Mouse (Mus musculus) liver, embryonic 14.5 days (tissue): ENCODE measurements around the gene Mcat. TPM values are rescaled to one million over a fixed set of nuclear protein-coding genes. Genes with fewer than 3 reads are reported as not detected.
"Not testable (repeated sequence)": the region's sequence is repeated elsewhere in the genome, so short reads cannot be mapped to it uniquely, and the experiment has no call there.

Source experiments
- ATAC-seq: fragments of 200-750 bp; cut with Nextera tagmentation; 2 replicates; pipeline ENCODE4 v1.8.0; 2017; ENCODE audit warnings: moderate number of reproducible peaks, mild to moderate bottlenecking, moderate library complexity; ENCODE audit not compliant: insufficient read depth
- DNase-seq, 3 experiments: peaks; one replicate each; pipeline ENCODE4 v3.0.0-alpha.2; 2012 to 2013; ENCODE audit warnings: low read depth in 3 of 3, low spot score in 3 of 3
- H3K27ac ChIP-seq: fragments of 300-500 bp; sonication (generic); 2 replicates; pipeline ENCODE4 v1.5.1; 2014; ENCODE audit warnings: moderate library complexity, mild to moderate bottlenecking, control low read depth, inconsistent platforms
- H3K27me3 ChIP-seq: fragments of 300-500 bp; sonication (generic); 2 replicates; pipeline ENCODE4 v1.6.1; 2014; ENCODE audit warnings: mild to moderate bottlenecking, low read length, moderate library complexity; ENCODE audit not compliant: control insufficient read depth, insufficient read depth
- H3K36me3 ChIP-seq: fragments of 300-500 bp; sonication (generic); replicated peaks from 2 replicates; pipeline ENCODE4 v1.6.1; 2014; ENCODE audit warnings: low read depth; ENCODE audit not compliant: control insufficient read depth, insufficient read depth
- H3K4me1 ChIP-seq, 2 experiments: fragments of 200-500 bp in 1 of 2; fragments of 300-500 bp in 1 of 2; sonication (generic) in 1 of 2; replicated peaks; 2 replicates each; pipeline ENCODE4 v1.6.1; 2012 to 2014; ENCODE audit warnings: antibody characterized with exemption in 1 of 2, inconsistent platforms in 1 of 2, low read length in 1 of 2; ENCODE audit not compliant: control insufficient read depth in 2 of 2, insufficient read depth in 2 of 2
- H3K4me2 ChIP-seq: fragments of 300-500 bp; sonication (generic); 2 replicates; pipeline ENCODE4 v1.6.1; 2014; ENCODE audit warnings: low read depth, mild to moderate bottlenecking, control low read depth, moderate library complexity
- H3K4me3 ChIP-seq, 2 experiments: fragments of 200-500 bp in 1 of 2; fragments of 300-500 bp in 1 of 2; sonication (generic) in 1 of 2; 2 replicates each; pipeline ENCODE4 v1.5.1; 2012 to 2014; ENCODE audit warnings: low read depth in 2 of 2, low read length in 2 of 2, mild to moderate bottlenecking in 2 of 2, control low read depth in 1 of 2, inconsistent platforms in 1 of 2, moderate library complexity in 1 of 2; ENCODE audit not compliant: insufficient read depth in 1 of 2
- H3K9ac ChIP-seq: fragments of 300-500 bp; sonication (generic); replicated peaks from 2 replicates; pipeline ENCODE4 v1.6.1; 2014; ENCODE audit warnings: mild to moderate bottlenecking, control low read depth, moderate library complexity
- H3K9me3 ChIP-seq: fragments of 300-500 bp; sonication (generic); 2 replicates; pipeline ENCODE4 v1.6.1; 2016; ENCODE audit warnings: low read length, mixed read lengths; ENCODE audit not compliant: control insufficient read depth
- CTCF ChIP-seq: IDR thresholded peaks from 2 replicates; pipeline ENCODE4 v1.5.1; 2016; ENCODE audit warnings: antibody characterized with exemption, low read depth, control low read depth
- EP300 ChIP-seq: IDR thresholded peaks from 2 replicates; pipeline ENCODE4 v1.6.1; 2016; ENCODE audit warnings: antibody characterized with exemption, low read depth
- WGBS: fragments of 180-500 bp; shearing (Covaris S2); extraction: QIAGEN DNeasy Blood & Tissue Kit; methylation state at CpG from one replicate; pipeline ENCODE4 v1.1.7; 2014; ENCODE audit not compliant: insufficient replicate concordance; 5-methylcytosine and 5-hydroxymethylcytosine counted together
- polyA plus RNA-seq, 2 experiments: library from polyadenylated mRNA; depleted of rRNA in 1 of 2; stranded (reverse) in 1 of 2; unstranded in 1 of 2; fragments of >200 nt; fragmentation: Nextera tagmentation in 1 of 2; extraction: Ambion mirVana in 1 of 2; gene quantifications; 2 replicates each; pipeline versions ENCODE4 v1.2.1 to v1.2.3; 2012 to 2014

The Mcat gene
- polyA plus RNA-seq, 2 experiments = 9.8 to 15.5 TPM

DNA sequence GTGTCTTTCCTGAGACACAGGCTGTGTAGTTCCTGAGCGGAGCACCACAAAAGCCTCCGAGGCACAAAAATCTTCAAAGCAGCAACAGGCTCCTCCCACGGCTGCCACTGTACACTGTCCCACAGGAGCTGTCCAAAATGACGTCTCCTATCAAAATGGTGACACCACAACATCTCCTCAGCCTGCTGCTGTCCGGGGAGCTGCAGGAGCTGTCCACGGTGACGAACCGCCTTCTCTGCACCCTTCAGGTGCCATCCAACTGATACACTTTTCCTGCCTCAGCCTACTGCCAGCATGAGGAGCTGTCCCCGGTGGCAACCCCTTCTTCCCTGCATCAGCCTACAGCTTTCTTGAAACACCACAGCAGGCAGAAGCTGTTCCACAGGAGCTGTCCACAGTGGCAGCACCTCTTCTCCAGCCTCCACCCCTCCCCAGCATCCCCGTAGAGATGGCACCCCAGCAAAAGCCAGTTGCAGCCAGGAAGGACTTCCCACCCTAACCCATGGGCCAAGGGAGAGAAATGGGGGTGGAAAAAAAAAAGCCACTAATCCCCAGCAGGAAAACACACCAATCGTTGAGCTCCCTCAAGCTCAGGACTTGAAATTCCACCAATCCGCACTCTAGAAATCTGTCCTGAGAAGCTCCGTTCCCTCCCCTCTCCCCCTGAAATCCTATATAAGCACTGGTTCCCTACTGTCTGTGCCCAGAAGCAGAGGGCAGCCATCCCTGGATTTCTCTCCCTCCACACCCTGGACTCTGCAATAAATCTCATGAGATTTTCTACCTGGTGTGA is 50.9 kb downstream of the Mcat start:
- 49% methylated on average over 13 of the region's 13 CpGs for WGBS
- TF ChIP-seq CTCF = no peak

GRCm38 (mm10) chr15:83510805-83511405 is 52.7 kb downstream of the Mcat start, which contains the start of gene Ttll1:
TSS of gene Ttll1 (minus strand) at chr15:83510893.
- peaks cover 5 to 7% of the 10 kb centered on the region in 2 experiments for H3K4me1 ChIP-seq
- no peak for TF ChIP-seq CTCF
- no peak for TF ChIP-seq EP300
- H3K9me3 ChIP-seq = no peaks in the 10 kb centered on the region
- H3K36me3 ChIP-seq = no peaks in the 10 kb centered on the region
- H3K27me3 ChIP-seq = no peaks in the 10 kb centered on the region
- 6% methylated on average over 41 of the region's 41 CpGs for WGBS
- ATAC-seq (peak; percentile 91), DNase-seq (peak; percentile 78 to 83 (median 80))
- H3K4me3 ChIP-seq = peak within 1 kb of the TSS; percentile 58 to 77
- H3K4me2 ChIP-seq = peak within 1 kb of the TSS; percentile 89
- peak within 1 kb of the TSS; percentile 58 for H3K9ac ChIP-seq
- H3K27ac ChIP-seq = no peak within 1 kb of the TSS

More for the DNA sequence above, 50.9 kb downstream of the Mcat start:
- no peaks in the 10 kb centered on the region for H3K36me3 ChIP-seq
- no peak overlapping the region for H3K27ac ChIP-seq
- no peak overlapping the region for H3K4me3 ChIP-seq
- no peak for DNase-seq
- no peaks in the 10 kb centered on the region for H3K27me3 ChIP-seq
- H3K4me1 ChIP-seq = peaks cover 5 to 7% of the 10 kb centered on the region in 2 experiments
- no peak overlapping the region for H3K4me2 ChIP-seq
- no peak overlapping the region for H3K9ac ChIP-seq
- H3K9me3 ChIP-seq = no peaks in the 10 kb centered on the region
- ATAC-seq = no peak

DNA sequence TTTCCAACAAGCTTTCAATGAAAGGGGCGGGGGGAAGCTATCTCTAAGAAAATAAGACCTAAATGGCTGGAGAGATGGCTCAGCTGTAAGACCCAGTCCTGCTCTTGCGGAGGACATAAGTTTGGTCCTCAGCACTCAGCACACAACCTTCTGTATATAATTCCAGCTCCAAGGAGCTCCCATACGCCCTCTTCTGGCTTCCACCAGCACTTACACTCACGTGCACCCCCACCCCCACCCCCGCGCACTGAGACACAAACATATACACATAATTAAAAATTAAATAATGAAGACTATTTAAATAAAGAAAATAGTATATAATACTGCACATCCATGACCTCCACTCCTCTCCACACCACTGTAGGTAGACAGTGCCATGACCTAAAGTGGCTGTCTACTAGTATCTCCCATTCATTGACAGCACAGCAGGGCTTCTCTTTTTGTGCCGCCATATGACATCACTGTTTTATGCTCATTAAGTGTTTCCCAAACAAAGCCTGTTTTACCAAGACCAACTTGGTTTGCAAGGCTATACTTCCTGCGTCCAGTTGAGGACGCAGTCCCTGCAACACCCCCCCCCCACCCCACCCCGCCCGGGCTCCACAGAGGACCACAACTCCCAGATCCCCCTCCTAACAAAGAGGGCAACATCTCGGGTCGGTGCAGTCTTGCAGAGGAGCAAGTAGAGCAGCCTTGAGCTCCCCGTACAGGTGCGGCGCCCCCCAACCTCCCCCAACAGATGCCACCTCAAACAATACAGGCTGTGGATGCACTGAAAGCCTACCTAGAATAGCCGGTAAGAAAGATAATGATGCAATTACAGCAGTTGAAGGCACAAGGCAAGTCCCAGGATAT is 53.4 kb downstream of the Mcat start:
- no peaks in the 10 kb centered on the region for H3K27me3 ChIP-seq
- H3K27ac ChIP-seq = no peak overlapping the region
- no peak for DNase-seq
- H3K9ac ChIP-seq = peak overlapping the region; percentile 58
- no peaks in the 10 kb centered on the region for H3K36me3 ChIP-seq
- H3K4me3 ChIP-seq = peak overlapping the region; percentile 58 to 77
- TF ChIP-seq CTCF (peak; percentile 41), EP300 (no peak)
- H3K9me3 ChIP-seq = no peaks in the 10 kb centered on the region
- WGBS = 24% methylated on average over 17 of the region's 17 CpGs
- H3K4me2 ChIP-seq = peak overlapping the region; percentile 89
- H3K4me1 ChIP-seq = peaks cover 5 to 7% of the 10 kb centered on the region in 2 experiments
- peak; percentile 50 for ATAC-seq

DNA sequence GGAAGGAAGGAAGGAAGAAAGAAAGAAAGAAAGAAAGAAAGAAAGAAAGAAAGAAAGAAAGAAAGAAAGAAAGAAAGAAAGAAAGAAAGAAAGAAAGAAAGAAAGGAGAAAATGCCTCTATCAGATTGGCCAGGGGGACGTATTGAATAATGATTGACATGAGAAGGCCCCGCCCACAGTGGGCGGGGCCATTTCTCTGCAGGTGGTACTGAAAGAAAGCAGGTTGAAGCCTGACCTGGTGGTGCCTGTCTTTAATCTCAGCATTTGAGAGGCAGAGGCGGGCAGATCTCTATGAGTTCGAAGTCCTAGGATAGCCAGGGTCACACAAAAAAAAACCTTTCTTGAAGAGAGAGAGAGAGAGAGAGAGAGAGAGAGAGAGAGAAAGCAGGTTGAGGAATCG is 62.1 kb downstream of the Mcat start:
- not testable (repeated sequence) for H3K9ac ChIP-seq, H3K36me3 ChIP-seq, H3K4me2 ChIP-seq, H3K4me3 ChIP-seq, H3K9me3 ChIP-seq, H3K27ac ChIP-seq, H3K27me3 ChIP-seq, H3K4me1 ChIP-seq, ATAC-seq
- DNase-seq = peak in 1 of 3 experiments; percentile 28
- 44% methylated on average over 6 of the region's 6 CpGs for WGBS

GRCm38 (mm10) chr15:83500352-83500751 is 63.2 kb downstream of the Mcat start:
- 37% methylated on average over 3 of the region's 3 CpGs for WGBS
- Histone ChIP-seq H3K9me3 (no peaks in the 10 kb centered on the region), H3K4me2 (no peak overlapping the region), H3K4me1 (peaks cover 3 to 4% of the 10 kb centered on the region in 2 experiments; a peak in 3 of 4 replicates), H3K27me3 (no peaks in the 10 kb centered on the region), H3K27ac (no peak overlapping the region), H3K36me3 (no peaks in the 10 kb centered on the region), H3K9ac (no peak overlapping the region), H3K4me3 (no peak overlapping the region)
- no peak for TF ChIP-seq EP300
- peak; percentile 88 for TF ChIP-seq CTCF
- ATAC-seq (no peak), DNase-seq (peak in 2 of 3 experiments; percentile 26 to 41)
